Mouse (Mus musculus) heart, embryonic 12.5 days (tissue): ENCODE measurements around the gene Leprot. TPM values are rescaled to one million over a fixed set of nuclear protein-coding genes. Genes with fewer than 3 reads are reported as not detected.
A peak's percentile ranks its signal among the peaks of the same experiment; 100 is the strongest.

Experiments used
- ATAC-seq: fragments of 200-750 bp; cut with Nextera tagmentation; 2 replicates; pipeline ENCODE4 v1.8.0; 2017; ENCODE audit warnings: moderate TSS enrichment, moderate library complexity; ENCODE audit not compliant: insufficient number of reproducible peaks, low FRiP score
- H3K27ac ChIP-seq: fragments of 300-500 bp; sonication (generic); 2 replicates; pipeline ENCODE4 v1.5.1; 2016; ENCODE audit warnings: mild to moderate bottlenecking, moderate library complexity; ENCODE audit not compliant: poor library complexity, severe bottlenecking
- H3K27me3 ChIP-seq: fragments of 300-500 bp; sonication (generic); replicated peaks from 2 replicates; pipeline ENCODE4 v1.6.1; 2016; ENCODE audit warnings: mild to moderate bottlenecking, moderate library complexity
- H3K36me3 ChIP-seq: fragments of 300-500 bp; sonication (generic); 2 replicates; pipeline ENCODE4 v1.6.1; 2016; ENCODE audit warnings: mild to moderate bottlenecking, moderate library complexity
- H3K4me1 ChIP-seq: fragments of 300-500 bp; sonication (generic); replicated peaks from 2 replicates; pipeline ENCODE4 v1.6.1; 2016; ENCODE audit warnings: mild to moderate bottlenecking
- H3K4me2 ChIP-seq: fragments of 300-500 bp; sonication (generic); 2 replicates; pipeline ENCODE4 v1.6.1; 2016; ENCODE audit warnings: mild to moderate bottlenecking, moderate library complexity
- H3K4me3 ChIP-seq: fragments of 300-500 bp; sonication (generic); 2 replicates; pipeline ENCODE4 v1.5.1; 2016; ENCODE audit warnings: mild to moderate bottlenecking
- H3K9ac ChIP-seq: fragments of 300-500 bp; sonication (generic); 2 replicates; pipeline ENCODE4 v1.6.1; 2016; ENCODE audit warnings: mild to moderate bottlenecking, moderate library complexity
- H3K9me3 ChIP-seq: fragments of 300-500 bp; sonication (generic); replicated peaks from 2 replicates; pipeline ENCODE4 v1.6.1; 2016; ENCODE audit warnings: mild to moderate bottlenecking, moderate library complexity
- WGBS: fragments of 180-500 bp; shearing (Covaris S2); methylation state at CpG from one replicate; pipeline ENCODE4 v1.1.7; 2016; 5-methylcytosine and 5-hydroxymethylcytosine counted together
- polyA plus RNA-seq: library from polyadenylated mRNA; unstranded; fragments of >200 nt; fragmentation: Nextera tagmentation; extraction: Ambion mirVana; gene quantifications from 2 replicates; pipeline ENCODE4 v1.2.1, GENCODE M21; 2016

Gene Leprot
- polyA plus RNA-seq, 1 experiment from 2014 or later: 80.0 TPM

DNA sequence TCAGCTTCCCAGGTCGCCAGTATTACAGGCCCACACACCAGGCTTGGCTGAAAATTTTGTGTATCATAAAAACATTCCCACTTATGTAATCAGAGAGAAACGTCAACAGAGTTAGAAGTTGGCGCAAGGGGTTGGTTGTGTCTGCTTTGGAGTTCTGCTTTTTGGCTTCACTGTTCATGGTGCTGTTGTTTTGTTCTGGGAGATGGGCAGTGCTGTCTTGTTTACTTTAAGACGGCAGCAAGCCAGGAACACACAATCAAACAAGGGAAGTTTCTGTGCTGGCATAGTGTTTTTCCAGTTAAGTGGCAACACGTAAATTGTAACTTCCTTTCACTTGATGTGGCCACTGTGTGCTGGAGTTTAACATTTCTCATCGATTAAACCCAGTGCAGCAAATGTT, 47.0 kb downstream of the Leprot start:
- Histone ChIP-seq H3K36me3 (no peaks in the 10 kb centered on the region), H3K27me3 (no peaks in the 10 kb centered on the region), H3K4me1 (no peaks in the 10 kb centered on the region), H3K4me3 (no peak overlapping the region), H3K9me3 (0 out of 2 replicates have a peak, but pooled peaks cover 5% of the 10 kb centered on the region), H3K4me2 (no peak overlapping the region), H3K27ac (no peak overlapping the region), H3K9ac (no peak overlapping the region)
- ATAC-seq: no peak
- 70% methylated on average over 6 of the region's 6 CpGs for WGBS

DNA sequence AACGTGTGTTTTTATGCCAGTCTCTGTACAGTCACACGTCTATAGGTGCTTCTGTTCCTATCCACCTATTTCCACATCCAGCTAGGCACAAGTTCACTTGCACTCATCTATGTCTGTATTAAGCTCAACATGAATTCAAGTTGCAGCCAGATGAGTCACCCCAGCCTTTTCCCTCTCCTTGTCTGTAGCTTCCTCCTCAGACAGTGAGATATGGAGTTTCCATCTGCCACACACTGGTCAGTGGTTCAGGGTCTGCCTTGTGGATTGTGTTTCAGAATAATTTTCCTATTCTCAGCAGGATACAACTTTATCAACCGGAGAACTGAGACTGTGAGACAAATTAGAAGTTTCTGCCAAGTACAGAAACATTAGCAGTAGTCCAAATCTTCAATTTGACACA, 49.7 kb downstream of the Leprot start:
- 72% methylated on average over 3 of the region's 3 CpGs for WGBS
- peak; percentile 42; the same call in 1 of the 2 replicates for ATAC-seq
- no peaks in the 10 kb centered on the region for H3K4me1 ChIP-seq

DNA sequence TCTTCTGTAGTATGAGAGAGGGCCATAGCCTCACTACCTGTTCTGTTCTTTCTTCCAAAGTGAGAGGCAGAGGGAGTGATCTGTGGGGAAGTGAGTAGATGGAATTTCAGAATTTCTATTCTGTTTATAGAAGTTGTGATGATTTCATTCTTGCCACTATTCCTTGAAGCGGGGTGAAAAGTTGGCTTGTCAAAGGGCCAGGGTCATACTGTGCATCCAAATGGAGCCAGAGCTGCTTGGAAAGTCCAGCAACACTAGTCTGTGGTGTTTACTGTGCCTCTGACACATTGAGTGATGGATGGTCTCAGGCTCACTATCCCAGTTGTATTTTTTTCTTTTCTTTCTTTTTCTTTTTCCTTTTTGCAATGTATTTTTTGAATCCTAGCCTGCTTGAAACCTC, 51.9 kb downstream of the Leprot start:
- H3K27me3 ChIP-seq: no peaks in the 10 kb centered on the region
- no peak overlapping the region for H3K9ac ChIP-seq
- WGBS: 74% methylated on average over 1 of the region's 1 CpGs
- ATAC-seq: no peak
- no peaks in the 10 kb centered on the region for H3K36me3 ChIP-seq
- no peaks in the 10 kb centered on the region for H3K4me1 ChIP-seq
- H3K4me2 ChIP-seq: no peak overlapping the region
- H3K27ac ChIP-seq: no peak overlapping the region
- no peaks in the 10 kb centered on the region for H3K9me3 ChIP-seq
- no peak overlapping the region for H3K4me3 ChIP-seq

More for the DNA sequence above, 49.7 kb downstream of the Leprot start:
- H3K9ac ChIP-seq: no peak overlapping the region
- H3K27me3 ChIP-seq: no peaks in the 10 kb centered on the region
- no peaks in the 10 kb centered on the region for H3K36me3 ChIP-seq
- no peaks in the 10 kb centered on the region for H3K9me3 ChIP-seq
- no peak overlapping the region for H3K4me2 ChIP-seq
- H3K27ac ChIP-seq: no peak overlapping the region
- no peak overlapping the region for H3K4me3 ChIP-seq

DNA sequence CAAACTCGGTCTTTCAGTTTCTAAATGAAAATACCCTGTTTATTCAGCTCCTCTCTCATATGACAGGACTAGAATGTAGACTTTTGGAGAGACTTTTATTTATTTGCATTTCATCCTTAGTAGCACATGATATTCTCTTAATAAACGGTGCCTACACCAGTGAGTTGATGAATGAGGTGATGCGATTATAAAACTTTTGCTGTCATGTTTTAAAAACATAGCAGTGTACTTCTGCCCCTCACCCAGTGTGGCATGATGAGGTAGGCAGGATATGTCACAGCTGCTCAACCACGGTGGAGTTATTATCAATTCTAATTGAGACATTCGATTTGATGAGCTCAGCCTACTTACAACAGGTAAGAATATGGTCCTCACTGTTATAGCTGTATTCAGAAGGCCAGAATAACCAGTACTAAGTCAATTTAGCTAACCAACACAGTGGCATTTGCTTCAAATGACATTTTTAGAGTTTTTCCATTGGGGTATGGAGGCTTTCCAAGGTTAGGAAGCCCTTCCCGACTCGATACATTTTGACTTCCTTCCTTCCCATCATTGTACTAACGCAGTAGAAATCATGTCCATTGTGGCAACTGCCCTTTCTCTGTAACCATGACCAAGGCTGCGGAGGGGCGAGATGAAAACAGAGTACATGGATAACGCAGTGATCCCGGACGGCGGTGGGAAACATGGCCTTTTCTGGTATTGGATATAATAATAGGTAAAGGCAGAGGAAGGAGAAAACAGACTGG, 53.5 kb downstream of the Leprot start:
- Histone ChIP-seq H3K27ac (no peak overlapping the region), H3K36me3 (no peaks in the 10 kb centered on the region), H3K4me3 (no peak overlapping the region), H3K9ac (no peak overlapping the region), H3K4me1 (no peaks in the 10 kb centered on the region), H3K4me2 (no peak overlapping the region), H3K27me3 (no peaks in the 10 kb centered on the region), H3K9me3 (no peaks in the 10 kb centered on the region)
- 80% methylated on average over 14 of the region's 14 CpGs for WGBS
- ATAC-seq: no peak

DNA sequence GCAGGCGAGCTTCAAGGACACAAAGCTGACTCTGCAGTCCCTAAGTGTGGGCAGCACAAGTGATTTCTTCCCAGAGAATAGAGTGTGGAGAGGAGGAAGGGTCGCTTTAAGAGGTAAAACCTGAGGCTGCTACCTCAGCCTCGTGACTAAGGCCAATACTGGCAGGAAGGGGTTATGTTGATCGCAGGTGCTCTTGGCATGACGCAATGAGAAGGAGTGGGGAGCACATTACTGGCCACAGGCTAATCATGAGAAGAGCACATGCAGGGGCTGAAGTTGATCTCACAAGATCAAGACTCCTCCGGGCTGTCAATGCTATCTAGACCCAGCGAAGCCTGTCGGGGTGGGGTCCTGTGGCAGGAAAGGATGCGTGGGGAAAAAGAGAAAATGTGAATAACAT, 57.8 kb downstream of the Leprot start:
- Histone ChIP-seq H3K4me3 (no peak overlapping the region), H3K9me3 (no peaks in the 10 kb centered on the region), H3K27ac (no peak overlapping the region), H3K36me3 (no peaks in the 10 kb centered on the region), H3K4me2 (no peak overlapping the region), H3K27me3 (no peaks in the 10 kb centered on the region), H3K4me1 (no peaks in the 10 kb centered on the region), H3K9ac (no peak overlapping the region)
- WGBS: 82% methylated on average over 9 of the region's 9 CpGs
- no peak for ATAC-seq

DNA sequence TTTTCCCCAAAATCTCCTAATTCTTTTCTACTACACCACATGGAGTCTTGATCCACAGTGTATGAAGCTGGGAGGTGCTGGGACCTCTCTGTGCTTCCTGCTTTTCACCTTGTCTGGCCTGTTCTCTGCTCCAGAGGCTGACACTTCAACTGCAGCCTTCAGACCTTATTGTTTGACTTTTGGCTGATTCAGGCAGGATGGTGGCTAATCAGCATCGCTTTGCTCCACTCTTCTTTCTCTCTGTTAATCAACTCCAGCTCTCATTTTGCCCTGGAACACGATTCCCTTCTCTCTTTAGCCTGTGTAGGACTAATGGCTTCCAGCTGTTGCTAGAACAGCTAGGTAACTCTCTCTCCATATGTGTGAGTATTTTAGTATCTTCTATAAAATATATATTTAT, 59.7 kb downstream of the Leprot start:
- Histone ChIP-seq H3K36me3 (no peaks in the 10 kb centered on the region), H3K4me1 (no peaks in the 10 kb centered on the region), H3K9ac (no peak overlapping the region), H3K27me3 (no peaks in the 10 kb centered on the region), H3K4me3 (no peak overlapping the region), H3K9me3 (no peaks in the 10 kb centered on the region), H3K27ac (no peak overlapping the region), H3K4me2 (no peak overlapping the region)
- ATAC-seq: no peak
- WGBS: 68% methylated on average over 2 of the region's 2 CpGs

DNA sequence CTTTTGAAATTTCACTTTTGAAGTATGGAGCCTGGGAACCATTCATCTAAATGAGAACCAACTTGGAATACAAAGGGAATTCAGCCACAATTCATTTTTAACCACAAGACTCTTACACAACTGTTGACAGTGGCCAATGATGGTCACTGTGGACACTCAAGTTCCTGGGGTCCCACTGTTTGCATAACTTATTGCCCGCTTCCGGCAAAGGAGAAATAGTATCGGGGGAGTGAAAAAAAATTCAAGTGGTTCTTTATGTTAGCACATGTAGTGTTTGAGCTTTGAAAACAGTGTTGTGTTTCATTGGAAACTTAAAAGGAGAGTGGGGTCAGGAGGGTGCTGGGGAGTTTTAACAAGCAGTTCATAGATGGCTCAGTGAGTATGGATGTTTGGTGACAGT, 60.4 kb downstream of the Leprot start:
- ATAC-seq: no peak
- WGBS: 84% methylated on average over 3 of the region's 3 CpGs
- no peak overlapping the region for H3K4me3 ChIP-seq
- H3K4me1 ChIP-seq: no peaks in the 10 kb centered on the region
- H3K9me3 ChIP-seq: no peaks in the 10 kb centered on the region
- H3K27me3 ChIP-seq: no peaks in the 10 kb centered on the region
- H3K27ac ChIP-seq: no peak overlapping the region
- H3K4me2 ChIP-seq: no peak overlapping the region
- H3K9ac ChIP-seq: no peak overlapping the region
- no peaks in the 10 kb centered on the region for H3K36me3 ChIP-seq

Other genes with a start within 250 kb of the Leprot start
- 30.1 and 32.6 TPM in 2 replicates for gene Ak4, start 228.4 kb upstream of the Leprot start, polyA plus RNA-seq
- gene Dnajc6, start 151.1 kb upstream of the Leprot start, polyA plus RNA-seq: 0.26 and 0.45 TPM in 2 replicates
- gene Lepr, start 69.7 kb downstream of the Leprot start, polyA plus RNA-seq: 0.86 and 1.3 TPM in 2 replicates
- not detected in 2 replicates for gene B020004J07Rik, start 196.3 kb downstream of the Leprot start, polyA plus RNA-seq
- not detected in 2 replicates for gene C130073F10Rik, start 246.1 kb downstream of the Leprot start, polyA plus RNA-seq